Mouse (Mus musculus) urinary bladder, postnatal 36 days (tissue): ENCODE measurements around the gene Tmed2.
A peak's percentile ranks its signal among the peaks of the same experiment; 100 is the strongest.
"Not testable (repeated sequence)": the region's sequence is repeated elsewhere in the genome, so short reads cannot be mapped to it uniquely, and the experiment has no call there.

ENCODE experiments used
- DNase-seq, 2 experiments: peaks; one replicate each; pipeline ENCODE4 v3.0.0; 2022; ENCODE audit warnings: low spot score in 2 of 2, mixed read lengths in 1 of 2

The Tmed2 gene

GRCm38 (mm10) chr5:124540383-124540786 is at the start of gene Tmed2:
Gene Tmed2, plus strand, starts transcription at chr5:124540695.
- peak; percentile 94 to 96 for DNase-seq

- DNase-seq, result no peak
These were observed 48.8 kb upstream of the Tmed2 start for GRCm38 (mm10) chr5:124491732-124492131.

GRCm38 (mm10) chr5:124492618-124493017 is 47.9 kb upstream of the Tmed2 start:
- DNase-seq, result no peak

- no peak for DNase-seq
These were observed 47.0 kb upstream of the Tmed2 start for GRCm38 (mm10) chr5:124493455-124493854.

- no peak for DNase-seq
These were observed 44.9 kb upstream of the Tmed2 start for GRCm38 (mm10) chr5:124495547-124495946.

GRCm38 (mm10) chr5:124496614-124497514 is 43.6 kb upstream of the Tmed2 start:
- DNase-seq, result no peak

- DNase-seq, result no peak
These were observed 42.1 kb upstream of the Tmed2 start for GRCm38 (mm10) chr5:124498221-124498876.

GRCm38 (mm10) chr5:124499001-124499400 is 41.5 kb upstream of the Tmed2 start:
- no peak for DNase-seq

- DNase-seq, result not testable (repeated sequence)
These were observed 40.5 kb upstream of the Tmed2 start for GRCm38 (mm10) chr5:124500037-124500436.

- no peak for DNase-seq
These were observed 39.9 kb upstream of the Tmed2 start for GRCm38 (mm10) chr5:124500573-124500972.

GRCm38 (mm10) chr5:124501541-124501940 is 39.0 kb upstream of the Tmed2 start:
- DNase-seq, result no peak

GRCm38 (mm10) chr5:124503742-124504141 is 36.8 kb upstream of the Tmed2 start:
- no peak for DNase-seq

GRCm38 (mm10) chr5:124505235-124505634 is 35.3 kb upstream of the Tmed2 start:
- no peak for DNase-seq

- DNase-seq, result no peak
These were observed 33.6 kb upstream of the Tmed2 start for GRCm38 (mm10) chr5:124506731-124507359.

- DNase-seq, result no peak
These were observed 31.3 kb upstream of the Tmed2 start for GRCm38 (mm10) chr5:124509200-124509599.

GRCm38 (mm10) chr5:124509742-124510237 is 30.7 kb upstream of the Tmed2 start:
- DNase-seq, result no peak

GRCm38 (mm10) chr5:124510536-124511050 is 29.9 kb upstream of the Tmed2 start:
- no peak for DNase-seq

- DNase-seq, result no peak
These were observed 24.7 kb upstream of the Tmed2 start for GRCm38 (mm10) chr5:124515789-124516188.

GRCm38 (mm10) chr5:124518648-124519047 is 21.8 kb upstream of the Tmed2 start:
- DNase-seq, result no peak

- DNase-seq, result no peak
These were observed 18.9 kb upstream of the Tmed2 start for GRCm38 (mm10) chr5:124521588-124521987.

- DNase-seq, result no peak
These were observed 17.5 kb upstream of the Tmed2 start for GRCm38 (mm10) chr5:124523032-124523431.

GRCm38 (mm10) chr5:124524943-124525342 is 15.6 kb upstream of the Tmed2 start:
- no peak for DNase-seq
